In genomic region chr19:46762992-46763342, GRCm38 (mm10) we compare ENCODE assay signal across 9 mouse cellular contexts. TPM values are rescaled to one million over a fixed set of nuclear protein-coding genes. Genes with fewer than 3 reads are reported as not detected.
DNase-seq lines count a peak whose midpoint lies in the region; ATAC-seq and TF ChIP-seq lines count a peak whose summit lies in the region.
"Had no signal": no experiment of that assay in that cellular context is flagged by ENCODE, and none has a peak within 500 bp of the region (broad histone marks: within the 10 kb centered on the region; RNA-seq: fewer than 3 reads in every experiment).

No protein-coding gene starts in this region.

- no peaks in the 10 kb centered on the region for H3K9me3 ChIP-seq in hindbrain, embryonic 10.5 days
- H3K9me3 ChIP-seq in lung, postnatal 0 days (ENCODE audit: low read length) = no peaks in the 10 kb centered on the region

- H3K4me2 ChIP-seq in lung, postnatal 0 days (replicated peaks; ENCODE audit: low read depth, low read length) = peak overlapping the region; percentile 99

- H3K4me3 ChIP-seq in gastrocnemius, adult 2 months = peak overlapping the region; percentile 93
- peak overlapping the region; percentile 89 for H3K4me3 ChIP-seq in testis, adult 2 months (ENCODE audit: control insufficient read depth, low read depth, low read length)
- peak overlapping the region; percentile 78 for H3K4me3 ChIP-seq in hindbrain, embryonic 10.5 days
- H3K4me3 ChIP-seq in lung, postnatal 0 days (ENCODE audit: low read depth, low read length) = peak overlapping the region; percentile 81

- no peak overlapping the region for H3K9ac ChIP-seq in lung, postnatal 0 days (replicated peaks; ENCODE audit: low read depth)

- H3K27ac ChIP-seq in gastrocnemius, adult 2 months = peak overlapping the region; percentile 91; the same call in 1 of the 2 replicates
- H3K27ac ChIP-seq in testis, adult 2 months (ENCODE audit: control insufficient read depth, insufficient read depth, low read depth, low read length) = no peak overlapping the region
- no peak overlapping the region for H3K27ac ChIP-seq in hindbrain, embryonic 10.5 days
- H3K27ac ChIP-seq in lung, postnatal 0 days (ENCODE audit: low read length) = no peak overlapping the region

- TF ChIP-seq POLR2A in testis, adult 2 months (IDR thresholded peaks at IDR 0.05; ENCODE audit: control insufficient read depth, low read depth, low read length) = no peak

- under 1% methylated on average over 19 of the region's 19 CpGs for WGBS in hindbrain, embryonic 10.5 days
- 4% methylated on average over 19 of the region's 19 CpGs for WGBS in lung, postnatal 0 days

- intact Hi-C loops in gastrocnemius, adult 2 months (cut with DNase I) = no loop called here
- intact Hi-C loops in gastrocnemius, postnatal 36 days (cut with DNase I) = loop anchor here (5.0 kb wide), 1 partner anchor 229 kb away; no protein-coding TSS in a partner anchor

- no peak for ATAC-seq in lung, postnatal 0 days
- no peak for ATAC-seq in monocyte, adult 5-6 weeks (replicated peaks; ENCODE audit: insufficient number of reproducible peaks, low FRiP score, low TSS enrichment, poor library complexity, severe bottlenecking)
- ATAC-seq: Patski had no signal

- no peaks in the 10 kb centered on the region for H3K36me3 ChIP-seq in testis, adult 2 months (ENCODE audit: control insufficient read depth, insufficient read depth, low read length)
- no peaks in the 10 kb centered on the region for H3K36me3 ChIP-seq in hindbrain, embryonic 10.5 days
- H3K36me3 ChIP-seq in lung, postnatal 0 days (ENCODE audit: insufficient read depth, low read length) = no peaks in the 10 kb centered on the region

- no peak for TF ChIP-seq CTCF in gastrocnemius, adult 2 months (IDR thresholded peaks at IDR 0.05)
- TF ChIP-seq CTCF in testis, adult 2 months (IDR thresholded peaks at IDR 0.05; ENCODE audit: control insufficient read depth, insufficient read depth, insufficient replicate concordance, low read depth, low read length) = no peak
- TF ChIP-seq CTCF in lung, postnatal 0 days (IDR thresholded peaks at IDR 0.05) = no peak

- no peak for DNase-seq in gastrocnemius, adult 2 months
- no peak for DNase-seq in gastrocnemius, postnatal 36 days
- no peak for DNase-seq in testis, postnatal 14 days (ENCODE audit: low spot score)
- no peak for DNase-seq in hindbrain, embryonic 10.5 days (ENCODE audit: low spot score)
- no peak for DNase-seq in lung, postnatal 0 days (ENCODE audit: low spot score)
- no peak for DNase-seq in testis, postnatal 10 days (ENCODE audit: low spot score)

- H3K27me3 ChIP-seq in testis, adult 2 months (ENCODE audit: control insufficient read depth, insufficient read depth, low read length) = no peaks in the 10 kb centered on the region
- peaks cover 41% of the 10 kb centered on the region for H3K27me3 ChIP-seq in hindbrain, embryonic 10.5 days (ENCODE audit: insufficient read depth, poor library complexity, severe bottlenecking)
- no peaks in the 10 kb centered on the region for H3K27me3 ChIP-seq in lung, postnatal 0 days (replicated peaks; ENCODE audit: insufficient read depth, low read length)

- peaks cover 19% of the 10 kb centered on the region for H3K4me1 ChIP-seq in testis, adult 2 months (ENCODE audit: control insufficient read depth, insufficient read depth, low read length)
- peaks cover 36% of the 10 kb centered on the region for H3K4me1 ChIP-seq in hindbrain, embryonic 10.5 days (replicated peaks)
- peaks cover 13% of the 10 kb centered on the region; the same call in 1 of the 2 replicates for H3K4me1 ChIP-seq in lung, postnatal 0 days (ENCODE audit: insufficient read depth, low read depth, low read length)

- no peak for TF ChIP-seq EP300 in lung, postnatal 0 days (IDR thresholded peaks at IDR 0.05)

RNA-seq across cellular contexts. Expression of gene Cnnm2, which starts 1.6 kb away (rescaled TPM):
- 1 to 10 TPM; 2.7 to 3.6 TPM for total RNA-seq in gastrocnemius, adult 2 months (2021)
- total RNA-seq in gastrocnemius, postnatal 36 days (2021) = 1 to 10 TPM; 2.4 to 3.3 TPM
- polyA plus RNA-seq in testis, adult 2 months (2012; rRNA removed) = 3.3 and 4.2 TPM in 2 replicates
- polyA plus RNA-seq in hindbrain, embryonic 10.5 days (2016; fragmentation: Nextera tagmentation; extraction: Ambion mirVana) = 2.7 and 4.0 TPM in 2 replicates
- 2.4 and 2.8 TPM in 2 replicates for polyA plus RNA-seq in lung, postnatal 0 days (2015; fragmentation: Nextera tagmentation; extraction: Ambion mirVana)
- 2.6 to 10.0 TPM (median 5.9 TPM) in 3 replicates for total RNA-seq in monocyte, adult 5-6 weeks (2017)

RNA-seq across cellular contexts. Expression of gene As3mt, which starts 55.7 kb away (rescaled TPM):
- 100 to 1,000 TPM in 1 of 2 experiments, 10 to 100 TPM in 1; 76.3 to 106 TPM for total RNA-seq in gastrocnemius, adult 2 months (2021)
- total RNA-seq in gastrocnemius, postnatal 36 days (2021) = 10 to 100 TPM; 79.6 to 84.9 TPM
- 9.8 and 12.1 TPM in 2 replicates for polyA plus RNA-seq in testis, adult 2 months (2012; rRNA removed)
- 27.3 and 30.3 TPM in 2 replicates for polyA plus RNA-seq in hindbrain, embryonic 10.5 days (2016; fragmentation: Nextera tagmentation; extraction: Ambion mirVana)
- 27.5 and 27.6 TPM in 2 replicates for polyA plus RNA-seq in lung, postnatal 0 days (2015; fragmentation: Nextera tagmentation; extraction: Ambion mirVana)
- 43.3 to 130 TPM (median 45.7 TPM) in 3 replicates for total RNA-seq in monocyte, adult 5-6 weeks (2017)
